Mouse (Mus musculus): ENCODE data around the gene Rgcc. TPM values are rescaled to one million over a fixed set of nuclear protein-coding genes. Genes with fewer than 3 reads are reported as not detected.

The Rgcc gene
- total RNA-seq, 2 experiments from 2014 or later = 175 to 211 TPM

GRCm38 (mm10) chr14:79251727-79252285, 49.6 kb downstream of the Rgcc start:
- no peak for ATAC-seq (replicated peaks; ENCODE audit: low FRiP score, poor library complexity, severe bottlenecking)

GRCm38 (mm10) chr14:79244571-79244970, 56.9 kb downstream of the Rgcc start:
- ATAC-seq (replicated peaks; ENCODE audit: low FRiP score, poor library complexity, severe bottlenecking) = no peak

DNA sequence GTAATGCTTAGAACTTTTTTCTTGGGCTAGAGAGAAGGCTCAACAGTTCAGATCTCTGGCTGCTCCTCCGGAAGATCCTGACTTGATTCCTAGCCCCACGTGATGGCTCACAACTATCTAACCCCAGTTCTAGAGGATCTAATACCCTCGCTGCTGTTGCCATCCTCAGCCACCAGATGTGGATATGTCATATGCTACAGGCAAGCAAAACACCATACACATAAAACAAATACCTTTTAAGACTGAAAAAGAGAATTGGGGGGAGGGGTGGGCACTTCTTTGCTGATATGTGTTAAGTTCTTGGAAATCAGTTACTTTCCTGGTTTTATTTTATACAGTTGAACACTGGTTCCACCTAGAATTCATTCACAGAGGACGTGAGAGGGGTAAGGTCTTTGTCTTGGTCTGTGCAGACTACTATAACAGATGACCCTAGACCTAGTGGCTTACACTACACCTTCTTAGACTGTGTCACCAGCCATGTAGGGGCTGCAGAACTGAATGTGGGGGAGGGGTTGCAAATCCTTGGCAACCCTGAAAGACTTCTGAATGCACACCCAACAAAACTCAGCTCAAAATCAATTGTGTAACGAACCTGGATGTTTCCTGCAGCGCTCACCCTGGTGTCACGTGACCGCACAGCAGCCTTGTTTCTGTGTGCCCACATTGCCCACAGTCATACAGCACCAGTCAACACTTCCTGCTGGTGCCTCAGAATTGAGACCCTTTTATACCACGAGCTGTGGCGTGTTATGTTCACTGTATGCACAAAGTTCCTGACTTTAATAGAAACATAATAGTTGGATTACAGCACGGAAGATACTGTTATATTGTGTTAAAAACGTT, 58.2 kb downstream of the Rgcc start:
- ATAC-seq (replicated peaks; ENCODE audit: low FRiP score, poor library complexity, severe bottlenecking) = no peak

GRCm38 (mm10) chr14:79242386-79242720, 59.1 kb downstream of the Rgcc start:
- ATAC-seq (replicated peaks; ENCODE audit: low FRiP score, poor library complexity, severe bottlenecking) = no peak

DNA sequence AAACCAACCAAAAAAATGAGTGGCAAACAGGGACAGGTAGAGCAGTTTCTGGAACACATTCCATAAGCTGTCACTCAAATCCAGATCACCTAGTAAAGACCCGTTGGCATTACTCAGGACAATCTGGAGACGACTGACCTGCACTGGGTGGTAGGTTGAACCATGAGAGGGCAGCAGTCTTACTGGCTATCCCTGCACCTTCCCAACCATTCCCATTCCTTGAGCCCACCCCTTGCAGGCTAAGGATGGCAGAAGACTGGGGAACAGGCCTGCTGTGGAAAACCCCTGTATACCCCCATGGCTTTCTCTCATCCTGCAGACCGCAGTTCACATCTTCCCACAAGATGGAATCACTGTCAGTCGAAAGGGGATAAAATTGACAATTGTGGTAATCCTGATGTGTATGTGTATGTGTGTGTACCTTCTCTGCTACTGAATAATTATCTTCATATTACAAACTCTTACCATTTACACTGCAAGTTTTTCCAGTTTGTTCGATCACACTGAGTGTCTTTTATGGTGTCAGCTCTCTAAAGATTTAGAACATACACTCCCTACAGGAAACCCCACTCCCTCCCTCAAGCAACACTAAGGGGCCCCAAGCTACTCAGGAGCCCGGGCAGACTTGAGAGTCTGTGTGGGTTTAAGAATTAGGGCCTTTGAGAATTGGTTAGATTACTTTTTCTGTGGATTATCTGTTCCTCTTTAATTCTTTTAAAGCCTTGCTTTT, 59.6 kb downstream of the Rgcc start:
- ATAC-seq (replicated peaks; ENCODE audit: low FRiP score, poor library complexity, severe bottlenecking) = no peak

DNA sequence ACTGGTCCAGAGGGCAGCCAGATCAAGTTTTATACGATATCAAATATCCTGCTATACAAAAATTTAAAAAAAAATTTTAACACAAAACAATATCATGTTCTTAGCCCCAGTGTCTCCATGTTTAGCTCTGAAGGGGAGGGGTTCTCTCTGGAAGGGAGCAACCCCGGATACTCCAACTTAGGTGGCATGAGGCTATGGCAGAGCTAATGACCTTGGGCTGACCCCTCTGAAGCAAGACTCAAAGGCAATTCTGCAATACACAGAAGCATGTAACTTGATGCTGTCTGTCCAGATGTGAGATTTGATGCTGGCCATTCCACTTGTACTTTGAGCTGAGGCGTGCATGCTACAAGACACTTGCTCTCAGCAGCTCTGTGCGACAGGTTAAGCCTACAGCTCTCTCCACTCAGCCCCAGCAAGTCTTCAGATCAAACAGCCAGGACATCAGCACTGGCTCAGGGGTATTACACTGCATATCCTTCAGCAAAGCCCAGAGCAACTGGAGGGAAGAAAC, 60.3 kb downstream of the Rgcc start:
- no peak for ATAC-seq (replicated peaks; ENCODE audit: low FRiP score, poor library complexity, severe bottlenecking)

GRCm38 (mm10) chr14:79239402-79239801, 62.0 kb downstream of the Rgcc start:
- no peak for ATAC-seq (replicated peaks; ENCODE audit: low FRiP score, poor library complexity, severe bottlenecking)

Other genes starting within 250 kb of the Rgcc start
- gene Zfp957, start 54.3 kb downstream of the Rgcc start, total RNA-seq (2015; ENCODE audit: low replicate concordance) = not detected in 2 replicates
- not detected in 2 replicates for gene Zfp957, start 54.3 kb downstream of the Rgcc start, total RNA-seq (2017; ENCODE audit: low replicate concordance)
- gene Naa16, start 89.1 kb upstream of the Rgcc start, total RNA-seq (2015; ENCODE audit: low replicate concordance) = 43.2 and 65.8 TPM in 2 replicates
- gene Naa16, start 89.1 kb upstream of the Rgcc start, total RNA-seq (2017; ENCODE audit: low replicate concordance) = 49.9 and 60.7 TPM in 2 replicates
- 0.72 and 2.1 TPM in 2 replicates for gene Mtrf1, start 96.1 kb upstream of the Rgcc start, total RNA-seq (2015; ENCODE audit: low replicate concordance)
- gene Mtrf1, start 96.1 kb upstream of the Rgcc start, total RNA-seq (2017; ENCODE audit: low replicate concordance) = 0.91 and 1.0 TPM in 2 replicates
- 16.6 and 21.0 TPM in 2 replicates for gene Kbtbd7, start 124.9 kb upstream of the Rgcc start, total RNA-seq (2015; ENCODE audit: low replicate concordance)
- gene Kbtbd7, start 124.9 kb upstream of the Rgcc start, total RNA-seq (2017; ENCODE audit: low replicate concordance) = 10.8 and 16.7 TPM in 2 replicates
- gene Kbtbd6, start 150.2 kb upstream of the Rgcc start, total RNA-seq (2015; ENCODE audit: low replicate concordance) = 21.3 and 29.3 TPM in 2 replicates
- gene Kbtbd6, start 150.2 kb upstream of the Rgcc start, total RNA-seq (2017; ENCODE audit: low replicate concordance) = 13.2 and 27.5 TPM in 2 replicates
- gene Elf1, start 179.5 kb upstream of the Rgcc start, total RNA-seq (2015; ENCODE audit: low replicate concordance) = 38.9 and 39.8 TPM in 2 replicates
- 81.2 and 83.4 TPM in 2 replicates for gene Elf1, start 179.5 kb upstream of the Rgcc start, total RNA-seq (2017; ENCODE audit: low replicate concordance)
- 25.6 and 27.7 TPM in 2 replicates for gene Wbp4, start 179.9 kb upstream of the Rgcc start, total RNA-seq (2015; ENCODE audit: low replicate concordance)
- gene Wbp4, start 179.9 kb upstream of the Rgcc start, total RNA-seq (2017; ENCODE audit: low replicate concordance) = 40.6 and 64.4 TPM in 2 replicates